Mouse (Mus musculus): ENCODE measurements at regions not wholly inside any gene's neighbourhood (a gene's known extent, or its start where the extent isn't known, plus 50 kb on each side); places are given as distances from the start of the nearest gene placed in this dataset.

DNA sequence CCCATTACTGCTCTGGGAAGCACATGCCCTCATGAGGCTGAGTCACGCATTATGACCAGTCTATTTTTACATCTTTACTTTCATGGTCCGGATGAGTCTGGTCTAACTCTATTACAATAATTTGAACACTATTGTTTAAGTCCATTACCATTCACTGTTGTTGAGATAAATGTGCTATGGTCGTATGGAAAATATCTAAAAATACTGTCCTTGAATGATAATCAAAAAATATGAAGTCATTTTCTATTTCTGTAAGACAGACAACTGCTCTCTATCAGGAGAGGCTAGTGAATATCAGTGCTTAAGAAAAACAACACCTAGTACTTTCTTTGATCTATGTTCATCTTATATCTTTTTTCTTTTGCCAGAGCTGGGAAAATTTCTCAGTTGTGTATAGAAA lies 359.6 kb upstream of the Atp2b1 start:
- TF ChIP-seq MAX (IDR thresholded peaks at IDR 0.05), result no peak
- no peak for TF ChIP-seq CTCF (IDR thresholded peaks at IDR 0.05; ENCODE audit: control insufficient read depth, insufficient read depth, insufficient read length)
- TF ChIP-seq FOSL1 (IDR thresholded peaks at IDR 0.05; ENCODE audit: insufficient read depth, low read length, poor library complexity, severe bottlenecking), result no peak
- TF ChIP-seq USF1 (IDR thresholded peaks at IDR 0.05; ENCODE audit: low read depth), result no peak
- TF ChIP-seq MYOD1 (IDR thresholded peaks at IDR 0.05; ENCODE audit: control insufficient read depth, insufficient read length, low read depth), result no peak
- no peak for TF ChIP-seq MYOG (IDR thresholded peaks at IDR 0.05; ENCODE audit: control insufficient read depth, extremely low read depth, insufficient read length)
- TF ChIP-seq CEBPB (IDR thresholded peaks at IDR 0.05; ENCODE audit: low read depth), result no peak

Measured in C2C12 (cell line).